Mouse (Mus musculus) C2C12 (cell line): ENCODE measurements around the gene Naa80.

Source experiments
- CEBPB ChIP-seq: IDR thresholded peaks from one replicate; pipeline ENCODE4 v1.6.1; 2011; ENCODE audit warnings: low read depth, mild to moderate bottlenecking, control low read depth, moderate library complexity
- CTCF ChIP-seq: IDR thresholded peaks from one replicate; pipeline ENCODE4 v1.5.1; 2011; ENCODE audit not compliant: control insufficient read depth, insufficient read depth, insufficient read length
- MAX ChIP-seq: IDR thresholded peaks from one replicate; pipeline ENCODE4 v1.6.1; 2011; ENCODE audit warnings: mild to moderate bottlenecking, control low read depth
- MYOD1 ChIP-seq: IDR thresholded peaks from one replicate; pipeline ENCODE4 v1.6.1; 2011; ENCODE audit warnings: low read depth; ENCODE audit not compliant: control insufficient read depth, insufficient read length
- USF1 ChIP-seq: IDR thresholded peaks from one replicate; pipeline ENCODE4 v1.6.1; 2011; ENCODE audit warnings: low read depth, mild to moderate bottlenecking, control low read depth, moderate library complexity

DNA sequence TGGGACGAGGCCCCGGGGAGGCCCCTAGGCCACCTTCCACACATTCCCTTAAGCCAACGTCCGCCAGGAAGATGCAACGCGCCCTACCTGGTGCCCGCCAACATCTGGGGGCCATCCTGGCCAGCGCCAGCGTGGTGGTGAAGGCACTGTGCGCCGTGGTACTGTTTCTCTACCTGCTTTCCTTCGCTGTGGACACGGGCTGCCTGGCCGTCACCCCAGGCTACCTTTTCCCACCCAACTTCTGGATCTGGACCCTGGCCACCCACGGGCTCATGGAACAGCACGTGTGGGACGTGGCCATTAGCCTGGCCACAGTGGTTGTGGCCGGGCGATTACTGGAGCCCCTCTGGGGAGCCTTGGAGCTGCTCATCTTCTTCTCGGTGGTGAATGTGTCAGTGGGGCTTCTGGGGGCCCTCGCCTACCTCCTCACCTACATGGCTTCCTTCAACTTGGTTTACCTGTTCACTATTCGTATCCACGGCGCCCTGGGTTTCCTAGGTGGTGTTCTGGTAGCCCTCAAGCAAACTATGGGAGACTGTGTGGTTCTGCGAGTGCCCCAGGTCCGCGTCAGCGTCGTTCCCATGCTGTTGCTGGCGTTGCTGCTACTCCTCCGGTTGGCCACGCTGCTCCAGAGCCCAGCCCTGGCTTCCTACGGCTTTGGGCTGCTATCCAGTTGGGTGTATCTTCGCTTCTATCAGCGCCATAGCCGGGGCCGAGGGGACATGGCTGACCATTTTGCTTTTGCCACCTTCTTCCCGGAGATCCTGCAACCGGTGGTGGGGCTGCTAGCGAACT is 44.1 kb upstream of the Naa80 start:
- TF ChIP-seq CTCF (no peak), MAX (no peak), USF1 (no peak), CEBPB (no peak), MYOD1 (no peak)
